Mouse (Mus musculus) right cerebral cortex, adult 2 months (tissue): Measurements from ENCODE around the gene Adam15.

Source experiments
- DNase-seq, 2 experiments: peaks; one replicate each; pipeline ENCODE4 v3.0.0; 2021 to 2022; ENCODE audit warnings: low spot score in 2 of 2

Adam15 gene

DNA sequence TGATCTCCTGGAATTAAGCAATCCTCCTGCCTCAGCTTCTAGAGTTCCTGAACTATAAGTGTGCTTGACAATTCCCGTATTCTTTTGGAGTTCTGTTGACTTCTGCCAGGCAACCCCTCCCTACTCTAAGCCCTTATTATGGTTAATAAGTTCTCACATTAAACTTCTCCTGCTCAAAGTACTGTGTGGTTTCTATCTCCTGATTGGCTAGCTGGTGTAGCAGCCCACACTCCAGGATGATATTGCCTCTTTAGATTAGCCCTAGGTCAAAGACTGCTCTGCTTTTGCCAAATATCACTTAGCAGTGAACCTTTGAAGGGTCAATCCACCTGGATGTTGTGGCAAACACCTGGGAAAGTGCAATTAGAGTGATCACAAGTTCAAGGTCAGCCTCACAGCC is 49.7 kb downstream of the Adam15 start:
- DNase-seq, result no peak

DNA sequence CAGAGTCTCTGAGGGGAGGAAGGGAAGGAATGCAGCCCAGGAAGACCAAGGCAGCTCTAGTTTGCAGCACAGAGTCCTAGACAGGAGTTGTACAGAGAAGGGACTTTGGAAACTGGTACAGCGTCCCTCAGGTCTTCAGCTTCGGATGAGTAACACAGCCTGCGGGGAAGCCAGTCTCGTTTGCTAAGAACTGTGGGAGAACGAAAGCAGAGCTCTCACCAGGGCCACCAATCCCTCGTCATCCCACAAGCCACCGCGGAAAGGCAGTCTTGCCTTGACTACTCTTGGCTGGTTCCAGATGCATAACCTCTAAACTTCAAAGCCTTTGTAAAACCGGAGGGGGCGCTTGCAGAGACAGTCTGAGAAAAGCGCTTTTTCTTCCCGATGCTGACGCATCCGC is 50.3 kb downstream of the Adam15 start:
- peak in 1 of 2 experiments; percentile 59 for DNase-seq

DNA sequence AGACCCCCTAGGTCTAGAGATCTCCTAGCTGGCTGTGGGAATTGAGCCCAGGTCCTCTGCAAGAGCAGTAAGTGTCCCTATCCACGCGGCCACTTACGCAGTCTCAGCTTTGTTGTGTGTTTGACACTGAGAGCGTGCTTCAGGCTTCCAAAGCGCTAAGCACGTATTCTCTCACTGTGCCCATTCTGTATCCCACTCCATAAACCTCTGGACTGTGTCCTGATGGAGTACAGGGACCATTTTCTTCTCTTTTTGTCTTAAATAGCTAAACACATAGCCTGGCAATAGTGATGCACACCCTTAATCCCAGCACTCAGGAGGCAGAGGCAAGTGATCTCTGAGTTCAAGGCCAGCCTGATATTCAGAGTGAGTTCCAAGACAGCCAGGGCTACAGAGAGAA is 50.9 kb downstream of the Adam15 start:
- no peak for DNase-seq

DNA sequence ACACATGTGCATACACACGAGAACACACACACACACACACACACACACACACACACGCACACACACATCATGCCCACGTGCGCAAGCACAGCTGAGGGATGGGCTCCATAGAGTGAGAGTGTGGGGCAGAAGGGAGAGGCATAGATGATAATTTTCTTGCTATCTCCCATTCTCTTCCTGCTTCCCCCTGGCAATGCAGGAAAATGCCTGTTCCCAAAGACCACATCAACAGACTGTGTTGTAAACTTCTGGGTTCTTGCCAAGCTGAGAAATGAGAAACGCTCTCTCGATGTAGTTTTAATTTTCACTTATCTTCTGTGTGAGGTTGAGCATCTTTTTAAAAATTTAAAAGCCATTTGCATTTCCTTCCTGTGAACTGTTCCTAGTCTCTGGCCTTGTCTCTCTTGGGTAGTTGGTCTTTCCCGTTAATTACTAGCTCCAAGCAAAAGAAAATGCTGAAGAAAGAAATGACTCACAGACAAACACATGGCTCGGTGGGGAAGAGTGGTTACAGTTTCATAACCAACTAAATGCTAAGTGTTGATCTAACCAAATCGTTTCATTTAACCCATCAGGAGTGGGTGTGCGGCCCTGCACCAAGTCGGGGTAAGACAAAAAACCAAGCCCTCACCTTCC is 52.9 kb downstream of the Adam15 start:
- no peak for DNase-seq

DNA sequence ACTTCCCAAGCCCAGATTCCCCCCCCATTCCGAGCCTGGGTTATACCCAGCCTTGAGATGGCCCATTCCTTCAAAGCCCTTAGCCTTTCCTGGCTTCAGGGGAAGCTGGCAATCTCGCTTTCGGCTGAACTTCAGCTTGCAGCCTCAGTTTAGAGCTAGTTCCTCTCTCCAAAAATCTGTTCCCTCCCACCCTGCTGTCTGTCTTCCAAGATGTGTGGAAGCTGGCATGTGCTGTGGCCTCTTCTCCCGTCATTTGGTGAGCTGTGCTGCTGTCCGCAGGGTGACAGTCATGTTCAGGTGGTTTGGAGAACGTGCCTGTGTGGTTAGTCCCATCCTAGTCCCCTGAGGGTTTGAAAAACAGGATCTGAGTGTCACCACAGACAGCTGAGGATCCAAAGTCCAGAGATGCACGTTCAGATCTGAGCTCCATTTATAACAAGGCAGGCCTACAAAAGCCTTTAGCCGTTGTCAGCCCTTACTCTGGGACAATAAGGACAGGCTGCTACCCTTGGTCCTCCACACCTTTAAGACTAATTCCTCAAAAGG is 54.0 kb downstream of the Adam15 start:
- DNase-seq, result no peak

DNA sequence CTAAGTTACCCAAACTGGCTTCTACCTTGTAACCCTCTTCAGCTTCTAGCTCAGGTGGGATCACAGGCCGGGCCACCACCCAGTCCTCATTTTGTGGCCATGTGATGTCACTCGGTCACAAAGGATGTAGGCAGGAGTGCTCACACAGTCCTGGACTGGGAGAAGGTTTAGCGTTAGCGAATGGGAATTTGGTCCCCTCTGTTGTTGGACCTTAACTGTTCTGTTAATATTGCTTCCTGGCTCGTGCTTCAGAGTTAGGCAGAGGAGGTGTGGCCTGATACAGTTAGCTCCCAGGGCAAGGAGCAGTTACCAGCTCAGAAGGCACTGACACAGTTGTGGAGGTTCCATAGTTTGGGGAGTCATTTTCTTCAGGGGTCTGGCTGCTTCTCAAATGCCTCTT is 55.6 kb downstream of the Adam15 start:
- no peak for DNase-seq

DNA sequence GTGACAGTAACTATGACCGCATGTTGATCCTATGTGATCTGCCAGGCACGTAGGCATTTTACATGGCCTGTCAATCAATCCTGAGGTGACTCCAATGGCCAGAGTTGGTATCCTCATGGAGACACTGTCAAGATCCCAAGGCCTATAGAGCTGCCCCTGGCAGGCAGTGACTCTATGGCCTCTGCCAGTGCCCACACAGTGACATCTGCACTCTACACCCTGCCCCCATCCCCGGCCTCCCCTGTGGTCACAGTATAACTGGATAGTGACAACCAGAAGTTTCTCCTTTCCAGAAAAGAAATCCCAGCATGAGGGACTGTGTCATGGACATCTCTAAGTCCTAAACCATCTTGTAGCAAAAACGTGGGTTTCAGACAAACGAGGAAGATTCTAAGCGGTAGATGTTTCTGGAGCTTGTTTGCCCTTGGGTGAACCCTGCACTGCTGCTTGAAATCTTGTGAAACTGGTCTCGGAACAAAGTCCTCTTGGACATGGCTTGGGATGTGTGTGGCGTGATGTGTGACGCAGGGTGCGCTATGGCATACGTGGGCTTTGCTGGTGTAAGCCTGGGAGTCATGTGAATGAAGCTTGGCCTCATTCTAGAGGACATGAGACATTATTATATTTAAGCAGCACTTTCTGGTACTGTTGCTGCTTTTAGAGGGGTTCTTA is 56.4 kb downstream of the Adam15 start:
- no peak for DNase-seq

DNA sequence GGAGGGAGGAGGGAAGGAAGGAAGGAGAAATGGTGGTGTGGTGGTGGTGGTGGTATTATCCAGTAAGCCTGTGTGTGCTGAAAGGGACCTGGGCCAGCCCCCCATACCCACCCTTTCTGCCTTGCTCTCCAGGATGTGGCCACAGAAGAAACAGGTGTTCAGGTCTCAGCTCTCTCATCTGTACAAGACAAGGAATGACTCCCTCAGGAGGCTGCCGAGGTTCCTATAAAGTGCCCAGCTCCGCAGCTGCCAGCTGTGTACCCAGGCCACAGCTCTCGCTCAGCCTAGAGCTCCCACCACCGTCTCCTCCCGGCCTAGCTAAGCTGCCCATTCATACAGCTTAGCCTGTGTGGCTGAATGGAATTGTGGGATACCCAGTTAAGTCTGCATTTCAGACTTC is 57.5 kb downstream of the Adam15 start:
- no peak for DNase-seq

DNA sequence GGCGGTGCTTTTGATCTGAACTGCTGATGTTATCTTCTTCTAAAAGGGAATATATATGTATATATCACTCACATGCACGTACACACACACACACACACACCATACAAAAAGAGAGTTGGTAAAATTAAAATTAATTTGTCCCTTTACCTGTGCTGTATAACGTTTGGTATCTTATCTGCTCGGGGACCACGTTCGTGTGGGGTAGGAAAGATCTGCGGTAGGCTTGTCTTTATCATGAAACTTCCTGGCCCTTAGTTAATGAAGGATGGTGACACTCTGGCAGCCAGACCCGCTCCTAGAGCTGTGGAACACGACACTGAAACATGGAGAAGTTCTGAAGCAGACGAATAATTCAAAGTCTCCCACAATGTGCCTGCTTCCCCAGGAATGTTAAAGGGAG is 57.9 kb downstream of the Adam15 start:
- DNase-seq, result no peak
